In genomic region chr2:32722046-32722445, GRCm38 (mm10) we compare ENCODE assay signal across 11 mouse cellular contexts. TPM values are rescaled to one million over a fixed set of nuclear protein-coding genes. Genes with fewer than 3 reads are reported as not detected.
A peak's percentile ranks its signal among the peaks of the same experiment; 100 is the strongest.
DNase-seq lines count a peak whose midpoint lies in the region; ATAC-seq and TF ChIP-seq lines count a peak whose summit lies in the region.
"Had no signal": no experiment of that assay in that cellular context is flagged by ENCODE, and none has a peak within 500 bp of the region (broad histone marks: within the 10 kb centered on the region; RNA-seq: fewer than 3 reads in every experiment).

No protein-coding gene starts in this region.

- 0 out of 2 replicates have a peak overlapping the region, but pooled peaks have one; percentile 6 for H3K9ac ChIP-seq in kidney, postnatal 0 days (ENCODE audit: low read depth, low read length)
- H3K9ac ChIP-seq: midbrain, embryonic 13.5 days had no signal

- H3K27me3 ChIP-seq in kidney, postnatal 0 days (ENCODE audit: insufficient read depth, low read length) = no peaks in the 10 kb centered on the region
- no peaks in the 10 kb centered on the region for H3K27me3 ChIP-seq in kidney, adult 2 months (replicated peaks; ENCODE audit: control insufficient read depth, insufficient read depth, low read length)
- H3K27me3 ChIP-seq: midbrain, embryonic 13.5 days had no signal

- no peak overlapping the region for H3K27ac ChIP-seq in kidney, postnatal 0 days
- no peak overlapping the region for H3K27ac ChIP-seq in kidney, adult 2 months (ENCODE audit: insufficient read depth, low read depth, low read length)
- H3K27ac ChIP-seq: midbrain, embryonic 13.5 days had no signal

- WGBS in kidney, postnatal 0 days = 40% methylated on average over 6 of the region's 6 CpGs
- 61% methylated on average over 6 of the region's 6 CpGs for WGBS in kidney, adult 2 months

- no peak for ATAC-seq in kidney, postnatal 0 days (replicated peaks; ENCODE audit: low FRiP score, low read depth)
- peak; percentile 57 for ATAC-seq in activated CD4-positive, CD25-positive, alpha-beta regulatory T cell, adult 4 months
- ATAC-seq: midbrain, embryonic 13.5 days had no signal

- no peak overlapping the region for H3K4me3 ChIP-seq in kidney, postnatal 0 days (replicated peaks; ENCODE audit: low read depth, low read length)
- H3K4me3 ChIP-seq in kidney, adult 2 months (ENCODE audit: insufficient read depth, low read depth, low read length) = no peak overlapping the region
- H3K4me3 ChIP-seq: midbrain, embryonic 13.5 days had no signal

- no peaks in the 10 kb centered on the region for H3K36me3 ChIP-seq in kidney, postnatal 0 days (ENCODE audit: insufficient read depth, low read length)
- H3K36me3 ChIP-seq in kidney, adult 2 months (ENCODE audit: control insufficient read depth, insufficient read depth, low read length) = no peaks in the 10 kb centered on the region
- H3K36me3 ChIP-seq: midbrain, embryonic 13.5 days had no signal

- DNase-seq in kidney, postnatal 0 days (ENCODE audit: low spot score) = no peak
- DNase-seq in kidney, adult 2 months = no peak
- DNase-seq in induced T-regulatory cell, adult 2 months (ENCODE audit: low read depth) = peak; percentile 80
- DNase-seq in naive thymus-derived CD4-positive, alpha-beta T cell, adult 2 months (ENCODE audit: low read depth) = peak; percentile 57
- DNase-seq in adipocyte (ENCODE audit: low spot score) = no peak
- no peak for DNase-seq in layer of hippocampus, postnatal 10 days (ENCODE audit: low spot score in 2 of 2)
- no peak for DNase-seq in cerebellum, adult 9-11 months
- DNase-seq: kidney, postnatal 36 days; spleen, adult 18-20 months had no signal

- peak overlapping the region; percentile 11 for H3K4me2 ChIP-seq in kidney, postnatal 0 days (ENCODE audit: low read length)
- H3K4me2 ChIP-seq: midbrain, embryonic 13.5 days had no signal

- no peak for TF ChIP-seq POLR2A in kidney, adult 2 months (IDR thresholded peaks at IDR 0.05; ENCODE audit: low read depth, low read length)

- no peaks in the 10 kb centered on the region for H3K9me3 ChIP-seq in kidney, postnatal 0 days (replicated peaks; ENCODE audit: low read length)
- H3K9me3 ChIP-seq: midbrain, embryonic 13.5 days had no signal

- peaks cover 10% of the 10 kb centered on the region; the same call in 1 of the 2 replicates for H3K4me1 ChIP-seq in kidney, postnatal 0 days (replicated peaks; ENCODE audit: insufficient read depth, low read length)
- H3K4me1 ChIP-seq in kidney, adult 2 months (ENCODE audit: control insufficient read depth, insufficient read depth, low read length) = peaks cover 3% of the 10 kb centered on the region; the same call in 1 of the 2 replicates

- no peak for TF ChIP-seq CTCF in kidney, postnatal 0 days (IDR thresholded peaks at IDR 0.05; ENCODE audit: low read depth)
- TF ChIP-seq CTCF in kidney, adult 2 months (conservative IDR thresholded peaks at IDR 0.05; ENCODE audit: insufficient read depth, insufficient read length, low read depth, low read length) = no peak

RNA-seq across cellular contexts. Expression of gene Sh2d3c, which starts 1.2 kb away (rescaled TPM):
- polyA plus RNA-seq in kidney, postnatal 0 days (2015; fragmentation: Nextera tagmentation; extraction: Ambion mirVana) = 31.1 and 31.3 TPM in 2 replicates
- polyA plus RNA-seq in kidney, adult 2 months (2012; rRNA removed) = 28.4 and 30.4 TPM in 2 replicates
- polyA plus RNA-seq in activated CD4-positive, CD25-positive, alpha-beta regulatory T cell, adult 4 months (2017; shearing (Covaris generic)) = 10 to 100 TPM; 62.2 to 84.6 TPM
- 10 to 100 TPM; 34.7 to 40.3 TPM for total RNA-seq in layer of hippocampus, postnatal 10 days (2021)

RNA-seq across cellular contexts. Expression of gene Cdk9, which starts 9.2 kb away (rescaled TPM):
- 87.4 and 90.6 TPM in 2 replicates for polyA plus RNA-seq in kidney, postnatal 0 days (2015; fragmentation: Nextera tagmentation; extraction: Ambion mirVana)
- polyA plus RNA-seq in kidney, adult 2 months (2012; rRNA removed) = 88.3 and 89.2 TPM in 2 replicates
- polyA plus RNA-seq in activated CD4-positive, CD25-positive, alpha-beta regulatory T cell, adult 4 months (2017; shearing (Covaris generic)) = 10 to 100 TPM; 26.2 to 26.4 TPM
- total RNA-seq in layer of hippocampus, postnatal 10 days (2021) = 10 to 100 TPM; 86.8 to 92.1 TPM

RNA-seq across cellular contexts. Expression of gene Fpgs, which starts 18.1 kb away (rescaled TPM):
- 36.1 and 36.2 TPM in 2 replicates for polyA plus RNA-seq in kidney, postnatal 0 days (2015; fragmentation: Nextera tagmentation; extraction: Ambion mirVana)
- polyA plus RNA-seq in kidney, adult 2 months (2012; rRNA removed) = 147 and 174 TPM in 2 replicates
- 1 to 10 TPM; 3.8 to 6.2 TPM for polyA plus RNA-seq in activated CD4-positive, CD25-positive, alpha-beta regulatory T cell, adult 4 months (2017; shearing (Covaris generic))
- 10 to 100 TPM; 17.1 to 17.2 TPM for total RNA-seq in layer of hippocampus, postnatal 10 days (2021)

RNA-seq across cellular contexts. Expression of gene 6330409D20Rik, which starts 18.8 kb away (rescaled TPM):
- polyA plus RNA-seq in kidney, postnatal 0 days (2015; fragmentation: Nextera tagmentation; extraction: Ambion mirVana) = 0.11 TPM in 1 of 2 replicates, not detected in the other
- polyA plus RNA-seq in kidney, adult 2 months (2012; rRNA removed) = not detected in 2 replicates
- under 1 TPM in 1 of 2 experiments, not detected in 1; 0.99 TPM for polyA plus RNA-seq in activated CD4-positive, CD25-positive, alpha-beta regulatory T cell, adult 4 months (2017; shearing (Covaris generic))
- total RNA-seq in layer of hippocampus, postnatal 10 days (2021) = 1 to 10 TPM; 2.1 to 3.2 TPM

RNA-seq across cellular contexts. Expression of gene Tor2a, which starts 35.0 kb away (rescaled TPM):
- polyA plus RNA-seq in kidney, postnatal 0 days (2015; fragmentation: Nextera tagmentation; extraction: Ambion mirVana) = 74.9 and 79.4 TPM in 2 replicates
- polyA plus RNA-seq in kidney, adult 2 months (2012; rRNA removed) = 72.5 and 93.3 TPM in 2 replicates
- 10 to 100 TPM; 58.9 to 62.2 TPM for polyA plus RNA-seq in activated CD4-positive, CD25-positive, alpha-beta regulatory T cell, adult 4 months (2017; shearing (Covaris generic))
- 10 to 100 TPM; 28.9 to 32.9 TPM for total RNA-seq in layer of hippocampus, postnatal 10 days (2021)

Comparison
In these comparisons a context has a peak if more than half of its experiments do, and no peak if none do; other contexts are left out.
1. DNase-seq: peak in induced T-regulatory cell, adult 2 months (single experiment) and naive thymus-derived CD4-positive, alpha-beta T cell, adult 2 months (single experiment); none in kidney, postnatal 0 days (single experiment), kidney, adult 2 months (single experiment), adipocyte (single experiment), layer of hippocampus, postnatal 10 days (0 of 2) and cerebellum, adult 9-11 months (single experiment).